Mouse (Mus musculus) heart, postnatal 36 days (tissue): ENCODE measurements at regions not wholly inside any gene's neighbourhood (a gene's known extent, or its start where the extent isn't known, plus 50 kb on each side); places are given as distances from the start of the nearest gene placed in this dataset.

Experiments used
- DNase-seq, 2 experiments: peaks; one replicate each; pipeline ENCODE4 v3.0.0; 2021 to 2022
- intact Hi-C: fragments of 180-260 bp; cut with DNase I; formaldehyde crosslinking; loops from one replicate; pipeline ENCODE4 v1.15.1; 2025

- no peak for DNase-seq
- intact Hi-C loops = no loop called here
Observed at GRCm38 (mm10) chr12:12588771-12589370, 326.9 kb downstream of the Fam49a start.

GRCm38 (mm10) chr12:12586436-12586835 is 324.5 kb downstream of the Fam49a start:
- intact Hi-C loops = no loop called here
- no peak for DNase-seq

- intact Hi-C loops = no loop called here
- DNase-seq = no peak
Observed at GRCm38 (mm10) chr12:12581271-12582186, 319.6 kb downstream of the Fam49a start.

GRCm38 (mm10) chr12:12580763-12581178 is 318.8 kb downstream of the Fam49a start:
- intact Hi-C loops = no loop called here
- no peak for DNase-seq

DNA sequence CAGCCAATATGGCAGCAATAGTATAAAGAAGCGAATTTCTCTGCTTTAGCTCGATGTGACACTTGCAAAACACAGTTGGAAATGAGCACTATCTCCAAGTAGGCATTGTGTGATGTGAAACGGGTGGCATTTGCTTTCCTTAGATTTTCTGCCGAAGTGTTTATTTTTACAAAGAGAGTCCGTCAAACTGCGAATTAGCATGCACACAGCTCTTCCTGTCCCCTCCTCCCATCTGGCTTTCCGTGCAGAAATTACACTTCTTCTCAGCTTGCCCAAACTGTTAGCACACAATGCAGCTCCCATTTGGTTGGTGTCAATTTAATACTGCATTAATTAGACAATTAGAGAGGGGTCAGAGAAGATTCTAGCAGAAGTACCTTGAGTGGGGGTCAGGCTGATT is 316.3 kb downstream of the Fam49a start:
- intact Hi-C loops = no loop called here
- no peak for DNase-seq

GRCm38 (mm10) chr12:12570563-12571251 is 308.8 kb downstream of the Fam49a start:
- intact Hi-C loops = no loop called here
- DNase-seq = no peak

- intact Hi-C loops = no loop called here
- DNase-seq = no peak
Observed at GRCm38 (mm10) chr12:12567734-12568104, 305.8 kb downstream of the Fam49a start.

DNA sequence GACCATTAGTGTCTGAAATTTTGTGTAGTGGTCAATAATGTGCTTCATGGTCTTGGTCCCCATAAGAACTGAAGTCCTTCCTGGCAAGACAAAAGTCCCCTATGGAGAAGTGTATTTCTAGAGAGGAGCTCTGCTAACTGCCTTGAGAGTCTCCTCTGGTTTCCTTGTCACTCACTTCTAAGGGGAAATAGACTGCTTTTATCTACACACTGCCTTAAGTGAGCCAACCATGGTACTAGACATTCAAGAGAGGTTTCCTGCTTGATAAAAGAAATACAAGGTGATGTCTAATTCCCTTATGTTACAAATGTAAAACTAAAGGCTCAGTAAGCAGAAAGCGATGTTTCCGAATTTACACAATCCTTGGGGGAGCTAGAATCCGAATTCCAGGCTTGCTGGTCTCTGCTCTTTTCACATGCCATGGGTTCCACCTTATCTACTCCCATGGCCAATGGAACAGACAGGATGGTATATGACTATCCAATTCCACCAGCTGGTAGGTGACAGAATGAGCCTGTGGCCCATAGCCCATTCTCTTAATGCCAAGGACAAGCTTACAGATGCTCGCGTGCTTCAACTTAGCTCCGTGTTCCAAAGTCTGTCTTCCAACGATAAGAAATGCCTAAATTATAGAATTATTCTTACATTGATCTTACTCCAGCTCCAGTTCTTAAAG is 305.3 kb downstream of the Fam49a start:
- DNase-seq = no peak
- intact Hi-C loops = no loop called here

DNA sequence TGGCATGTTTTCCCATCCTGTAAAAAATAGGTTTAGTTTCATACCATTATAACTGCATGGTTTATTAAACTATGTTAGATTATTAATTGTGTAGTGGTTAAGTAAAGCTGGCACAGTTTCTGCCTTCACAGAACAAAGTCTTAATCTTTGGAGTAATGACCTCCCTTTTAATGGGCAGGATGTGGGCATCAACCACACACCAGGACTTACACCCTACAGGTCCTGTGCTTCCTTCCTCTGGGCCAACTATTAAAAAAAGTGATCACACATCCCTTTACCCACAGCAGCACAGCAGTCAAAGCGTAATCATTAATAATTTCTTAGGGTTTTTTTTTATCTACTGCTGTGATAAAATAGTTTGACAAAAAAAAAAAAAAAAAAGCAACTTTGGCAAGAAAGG is 300.3 kb downstream of the Fam49a start:
- no peak for DNase-seq
- intact Hi-C loops = no loop called here

GRCm38 (mm10) chr12:12551818-12552217 is 289.9 kb downstream of the Fam49a start:
- intact Hi-C loops = no loop called here
- no peak for DNase-seq

GRCm38 (mm10) chr12:12549649-12550048 is 287.7 kb downstream of the Fam49a start:
- DNase-seq = no peak
- intact Hi-C loops = no loop called here

DNA sequence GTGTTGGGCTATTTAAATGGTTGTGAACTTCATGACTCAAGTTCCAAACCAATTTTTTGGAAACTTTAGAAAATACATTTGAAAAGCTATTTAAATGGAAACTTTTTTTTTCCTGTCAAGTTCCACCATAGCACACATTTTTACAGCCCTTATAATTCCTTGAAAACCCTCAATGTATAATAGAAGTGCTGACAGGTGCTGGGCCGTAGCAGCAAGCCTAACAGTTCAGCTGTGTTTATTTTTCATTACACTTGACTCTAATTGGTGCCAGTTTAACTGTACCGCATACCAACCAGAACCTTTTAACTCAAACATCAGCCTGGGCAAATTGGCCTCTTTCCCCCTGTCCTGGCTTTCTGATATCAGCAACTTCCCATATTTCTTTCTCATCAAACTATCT is 286.7 kb downstream of the Fam49a start:
- DNase-seq = no peak
- intact Hi-C loops = no loop called here

DNA sequence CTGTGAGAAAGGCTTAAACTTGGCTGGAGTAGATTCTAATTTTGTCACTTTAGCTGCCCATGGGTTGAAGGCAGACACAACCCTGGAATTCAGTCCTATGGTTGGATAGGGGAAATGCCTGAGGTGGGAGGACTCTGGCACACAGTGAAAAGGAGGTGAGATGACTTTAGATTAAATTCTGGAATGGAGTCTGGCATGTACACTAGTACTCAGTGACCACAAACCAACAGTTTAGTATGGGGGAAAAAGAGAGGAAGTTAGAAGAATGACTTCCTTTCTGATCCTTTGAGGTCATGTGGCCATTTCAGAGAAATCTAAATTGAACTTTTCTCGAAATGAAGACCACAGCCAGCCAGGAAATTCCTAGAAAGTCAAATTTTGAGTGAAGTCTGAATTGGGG is 285.5 kb downstream of the Fam49a start:
- no peak for DNase-seq
- intact Hi-C loops = no loop called here

- intact Hi-C loops = no loop called here
- DNase-seq = no peak
Observed at GRCm38 (mm10) chr12:12546372-12547031, 284.6 kb downstream of the Fam49a start.

DNA sequence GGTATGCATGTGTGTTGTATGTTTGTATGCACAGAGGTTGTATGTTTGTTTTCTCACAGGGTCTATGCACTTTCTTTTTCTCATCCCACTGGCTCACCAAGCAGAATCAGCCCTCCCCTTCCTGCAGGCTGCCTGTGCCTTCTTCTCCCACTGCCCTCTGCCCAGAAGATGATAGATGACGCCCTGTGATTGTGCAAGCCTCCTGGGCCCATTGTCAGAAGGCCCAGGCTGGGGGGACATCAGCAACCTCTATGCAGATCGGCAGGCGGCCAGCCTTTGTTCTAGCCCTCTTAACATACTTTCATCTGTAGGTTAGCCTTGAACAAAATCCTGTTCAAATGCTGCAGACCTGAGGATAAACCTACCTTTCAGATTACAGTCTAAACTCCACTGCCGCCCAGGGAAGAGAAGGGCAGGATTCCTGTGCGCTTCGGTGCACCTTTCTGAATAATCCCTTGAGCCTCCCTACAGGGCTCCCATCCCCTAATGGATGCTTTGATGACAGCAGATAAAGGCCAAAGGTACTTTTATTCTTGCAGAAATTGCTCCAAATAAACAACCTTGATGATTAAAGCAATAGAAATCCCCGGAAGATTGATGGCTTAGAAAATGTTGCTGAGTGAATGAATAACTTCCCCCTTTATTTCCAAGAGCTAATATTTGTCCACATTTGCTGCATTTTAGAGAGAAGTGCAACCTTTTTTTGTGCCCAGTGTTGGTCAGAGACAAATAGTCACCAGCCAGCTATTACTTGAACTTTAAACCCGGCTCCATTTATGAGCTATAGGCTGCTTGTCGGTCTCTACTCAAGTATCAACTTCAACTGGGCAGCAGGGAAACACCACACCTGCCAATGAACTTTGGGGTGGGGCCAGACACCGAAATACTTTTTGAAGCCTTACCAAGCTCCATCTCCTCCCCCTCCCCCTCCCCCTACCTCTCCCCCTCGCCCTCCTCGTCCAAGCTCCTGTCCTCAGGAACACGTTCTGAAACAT is 279.4 kb downstream of the Fam49a start:
- DNase-seq = no peak
- intact Hi-C loops = no loop called here

GRCm38 (mm10) chr12:12539291-12539690 is 277.4 kb downstream of the Fam49a start:
- intact Hi-C loops = no loop called here
- no peak for DNase-seq

DNA sequence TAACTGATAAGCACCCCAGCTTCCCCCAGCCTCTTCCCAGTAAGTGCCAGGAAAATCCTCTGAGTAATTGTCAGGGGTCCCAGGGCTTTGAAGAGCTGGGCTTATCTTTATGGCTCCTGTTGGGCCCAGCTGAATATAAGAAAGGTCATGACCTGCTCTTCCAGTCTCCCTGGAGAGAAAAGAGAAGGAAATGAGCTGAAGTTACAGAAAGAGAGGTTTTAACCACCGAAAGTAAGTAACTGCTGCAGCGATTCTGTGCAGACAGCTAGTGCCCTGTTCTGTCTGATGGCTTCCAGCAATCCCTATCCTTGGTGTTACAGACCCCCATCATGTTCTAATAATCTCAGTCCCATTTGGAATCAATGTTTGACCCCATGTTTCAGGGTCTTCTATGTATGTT is 272.8 kb downstream of the Fam49a start:
- intact Hi-C loops = no loop called here
- no peak for DNase-seq

DNA sequence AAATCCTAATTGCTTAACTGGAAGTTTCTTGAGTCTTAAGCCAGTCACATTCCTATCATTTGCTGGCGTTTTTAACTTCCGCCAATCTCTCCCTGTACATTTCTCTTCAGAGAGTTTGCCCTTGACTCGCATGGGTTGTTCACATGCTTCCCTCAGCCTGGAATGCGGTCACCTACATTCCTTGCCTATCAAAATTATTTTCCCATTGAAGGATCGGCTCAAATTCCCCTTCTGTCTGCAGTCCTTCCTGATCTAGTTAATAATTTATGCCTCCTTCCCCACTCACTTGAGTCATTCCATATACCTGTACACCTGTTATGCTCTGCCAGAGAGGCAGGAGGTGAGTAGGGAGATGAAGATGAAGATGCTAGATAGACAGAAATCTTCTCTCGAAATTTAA is 268.9 kb downstream of the Fam49a start:
- intact Hi-C loops = no loop called here
- no peak for DNase-seq

DNA sequence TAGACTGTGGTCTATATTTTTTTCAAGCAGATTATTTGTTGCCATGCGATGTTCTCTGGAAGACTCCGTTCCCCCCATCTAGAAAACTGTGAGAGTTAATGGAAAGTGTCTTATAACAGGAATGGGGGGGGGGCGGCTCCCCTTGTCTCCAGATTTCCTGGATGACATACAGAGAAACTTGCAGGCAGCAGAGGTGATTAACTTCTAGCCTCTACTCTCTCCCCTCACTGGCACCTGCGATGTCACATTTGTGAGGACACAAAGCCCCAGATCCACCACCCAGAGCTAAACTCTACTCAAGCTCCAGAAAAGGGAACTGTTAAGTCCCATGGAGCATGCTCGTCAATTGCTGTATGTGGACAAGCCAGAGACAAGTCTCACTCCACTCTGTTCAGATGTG is 267.6 kb downstream of the Fam49a start:
- intact Hi-C loops = no loop called here
- DNase-seq = no peak
